Mouse (Mus musculus): Measurements from ENCODE around the gene Mapk8ip3. TPM values are rescaled to one million over a fixed set of nuclear protein-coding genes. Genes with fewer than 3 reads are reported as not detected.

Gene Mapk8ip3
- polyA plus RNA-seq, 1 experiment from 2014 or later: 14.8 TPM

- WGBS (ENCODE audit: missing documents): 3% methylated on average over 47 of the region's 50 CpGs
- H3K4me3 ChIP-seq (ENCODE audit: inconsistent target): peak within 1 kb of the TSS; percentile 88
- peak within 1 kb of the TSS; percentile 33 for H3K27ac ChIP-seq
- peaks cover 54% of the 10 kb centered on the region for H3K36me3 ChIP-seq (ENCODE audit: inconsistent target)
- H3K79me2 ChIP-seq (ENCODE audit: inconsistent target): peaks cover 22% of the 10 kb centered on the region; the same call in 1 of the 2 replicates
Observed at GRCm38 (mm10) chr17:24896241-24896992, 40.4 kb downstream of the Mapk8ip3 start, which contains the start of gene Nme3. Nme3 (plus strand) TSS chr17:24896500.

GRCm38 (mm10) chr17:24895571-24896240 lies 41.1 kb downstream of the Mapk8ip3 start:
- Histone ChIP-seq H3K36me3 (ENCODE audit: inconsistent target) (peaks cover 54% of the 10 kb centered on the region), H3K4me3 (ENCODE audit: inconsistent target) (peak overlapping the region; percentile 88), H3K27ac (peak overlapping the region; percentile 33), H3K79me2 (ENCODE audit: inconsistent target) (peaks cover 22% of the 10 kb centered on the region; the same call in 1 of the 2 replicates)
- 8% methylated on average over 23 of the region's 23 CpGs for WGBS (ENCODE audit: missing documents)

- peaks cover 22% of the 10 kb centered on the region; the same call in 1 of the 2 replicates for H3K79me2 ChIP-seq (ENCODE audit: inconsistent target)
- peak within 1 kb of the TSS; percentile 38 for H3K27ac ChIP-seq
- peak within 1 kb of the TSS; percentile 88 for H3K4me3 ChIP-seq (ENCODE audit: inconsistent target)
- H3K36me3 ChIP-seq (ENCODE audit: inconsistent target): peaks cover 54% of the 10 kb centered on the region
- under 1% methylated on average over 61 of the region's 62 CpGs for WGBS (ENCODE audit: missing documents)
Observed at GRCm38 (mm10) chr17:24894995-24895547, 41.7 kb downstream of the Mapk8ip3 start, which contains the start of the genes Eme2 and Mrps34. Eme2 (minus strand) TSS chr17:24895087. Mrps34 (plus strand) TSS chr17:24895116.

GRCm38 (mm10) chr17:24894061-24894994 lies 42.4 kb downstream of the Mapk8ip3 start:
- 12% methylated on average over 30 of the region's 31 CpGs for WGBS (ENCODE audit: missing documents)
- Histone ChIP-seq H3K79me2 (ENCODE audit: inconsistent target) (peaks cover 22% of the 10 kb centered on the region; the same call in 1 of the 2 replicates), H3K36me3 (ENCODE audit: inconsistent target) (peaks cover 47% of the 10 kb centered on the region), H3K4me3 (ENCODE audit: inconsistent target) (peak overlapping the region; percentile 88), H3K27ac (peak overlapping the region; percentile 38; the same call in 1 of the 2 replicates)

GRCm38 (mm10) chr17:24893276-24893675 lies 43.5 kb downstream of the Mapk8ip3 start:
- 96% methylated on average over 2 of the region's 2 CpGs for WGBS (ENCODE audit: missing documents)
- peaks cover 37% of the 10 kb centered on the region for H3K36me3 ChIP-seq (ENCODE audit: inconsistent target)
- no peak overlapping the region for H3K27ac ChIP-seq
- H3K4me3 ChIP-seq (ENCODE audit: inconsistent target): no peak overlapping the region
- H3K79me2 ChIP-seq (ENCODE audit: inconsistent target): peaks cover 31% of the 10 kb centered on the region; the same call in 1 of the 2 replicates

GRCm38 (mm10) chr17:24892785-24893184 lies 44.0 kb downstream of the Mapk8ip3 start:
- Histone ChIP-seq H3K4me3 (ENCODE audit: inconsistent target) (no peak overlapping the region), H3K79me2 (ENCODE audit: inconsistent target) (peaks cover 36% of the 10 kb centered on the region), H3K27ac (no peak overlapping the region), H3K36me3 (ENCODE audit: inconsistent target) (peaks cover 36% of the 10 kb centered on the region)
- WGBS (ENCODE audit: missing documents): 90% methylated on average over 10 of the region's 12 CpGs

GRCm38 (mm10) chr17:24891321-24891720 lies 45.5 kb downstream of the Mapk8ip3 start:
- 93% methylated on average over 12 of the region's 13 CpGs for WGBS (ENCODE audit: missing documents)
- peaks cover 36% of the 10 kb centered on the region for H3K36me3 ChIP-seq (ENCODE audit: inconsistent target)
- H3K4me3 ChIP-seq (ENCODE audit: inconsistent target): no peak overlapping the region
- H3K27ac ChIP-seq: no peak overlapping the region
- peaks cover 46% of the 10 kb centered on the region for H3K79me2 ChIP-seq (ENCODE audit: inconsistent target)

GRCm38 (mm10) chr17:24890151-24891092 lies 46.4 kb downstream of the Mapk8ip3 start:
- Histone ChIP-seq H3K4me3 (ENCODE audit: inconsistent target) (no peak overlapping the region), H3K79me2 (ENCODE audit: inconsistent target) (peaks cover 48% of the 10 kb centered on the region), H3K36me3 (ENCODE audit: inconsistent target) (peaks cover 36% of the 10 kb centered on the region), H3K27ac (no peak overlapping the region)
- WGBS (ENCODE audit: missing documents): 91% methylated on average over 19 of the region's 19 CpGs

- H3K27ac ChIP-seq: no peak overlapping the region
- H3K79me2 ChIP-seq (ENCODE audit: inconsistent target): peaks cover 51% of the 10 kb centered on the region
- WGBS (ENCODE audit: missing documents): 97% methylated on average over 3 of the region's 3 CpGs
- H3K36me3 ChIP-seq (ENCODE audit: inconsistent target): peaks cover 42% of the 10 kb centered on the region
- no peak overlapping the region for H3K4me3 ChIP-seq (ENCODE audit: inconsistent target)
Observed at GRCm38 (mm10) chr17:24888862-24889261, 47.9 kb downstream of the Mapk8ip3 start.

GRCm38 (mm10) chr17:24887291-24888080 lies 49.3 kb downstream of the Mapk8ip3 start:
- peak overlapping the region; percentile 28; the same call in 1 of the 2 replicates for H3K27ac ChIP-seq
- 64% methylated on average over 18 of the region's 18 CpGs for WGBS (ENCODE audit: missing documents)
- H3K4me3 ChIP-seq (ENCODE audit: inconsistent target): peak overlapping the region; percentile 84
- H3K36me3 ChIP-seq (ENCODE audit: inconsistent target): peaks cover 44% of the 10 kb centered on the region
- peaks cover 44% of the 10 kb centered on the region for H3K79me2 ChIP-seq (ENCODE audit: inconsistent target)

- Histone ChIP-seq H3K4me3 (ENCODE audit: inconsistent target) (peak overlapping the region; percentile 84), H3K36me3 (ENCODE audit: inconsistent target) (peaks cover 40% of the 10 kb centered on the region), H3K27ac (peak overlapping the region; percentile 28), H3K79me2 (ENCODE audit: inconsistent target) (peaks cover 44% of the 10 kb centered on the region)
- under 1% methylated on average over 18 of the region's 18 CpGs for WGBS (ENCODE audit: missing documents)
Observed at GRCm38 (mm10) chr17:24886932-24887271, 49.9 kb downstream of the Mapk8ip3 start.

- H3K4me3 ChIP-seq (ENCODE audit: inconsistent target): peak within 1 kb of the TSS; percentile 100
- H3K79me2 ChIP-seq (ENCODE audit: inconsistent target): peaks cover 44% of the 10 kb centered on the region
- H3K36me3 ChIP-seq (ENCODE audit: inconsistent target): peaks cover 34% of the 10 kb centered on the region
- H3K27ac ChIP-seq: peak within 1 kb of the TSS; percentile 55
- WGBS (ENCODE audit: missing documents): under 1% methylated on average over 69 of the region's 69 CpGs
Observed at GRCm38 (mm10) chr17:24886134-24886931, 50.4 kb downstream of the Mapk8ip3 start, which contains the start of the genes Nubp2 and Spsb3. Nubp2 (minus strand) TSS chr17:24886349. Spsb3 (plus strand) TSS chr17:24886643.
